Mouse (Mus musculus): ENCODE results near the gene Gm37240.

The Gm37240 gene

GRCm38 (mm10) chr3:85749348-85749747 lies 138.0 kb downstream of the Gm37240 start:
- DNase-seq (ENCODE audit: low spot score in 2 of 2) = no peak

DNA sequence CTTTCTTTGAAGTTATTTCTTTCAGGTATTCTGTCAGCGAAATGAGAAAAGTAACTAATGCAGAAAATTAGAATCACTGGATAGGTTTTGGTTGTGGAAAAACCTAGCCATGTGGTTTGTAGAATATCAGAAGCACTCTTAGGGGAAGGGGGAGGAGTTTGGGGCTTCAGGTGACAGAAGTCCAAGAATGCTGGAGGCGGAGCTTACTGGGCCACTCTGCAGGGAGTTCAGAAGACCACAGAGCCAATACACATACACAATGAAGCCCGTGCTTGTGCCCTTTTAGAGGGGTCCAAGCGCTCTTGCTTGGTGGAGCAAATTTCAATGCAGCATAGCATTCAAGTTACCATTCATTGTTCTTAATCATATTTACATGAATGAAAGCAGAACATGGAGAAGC lies 138.5 kb downstream of the Gm37240 start:
- DNase-seq (ENCODE audit: low spot score in 2 of 2) = no peak

- no peak for DNase-seq (ENCODE audit: low spot score in 2 of 2)
Measured at GRCm38 (mm10) chr3:85746116-85746515, 141.2 kb downstream of the Gm37240 start.

DNA sequence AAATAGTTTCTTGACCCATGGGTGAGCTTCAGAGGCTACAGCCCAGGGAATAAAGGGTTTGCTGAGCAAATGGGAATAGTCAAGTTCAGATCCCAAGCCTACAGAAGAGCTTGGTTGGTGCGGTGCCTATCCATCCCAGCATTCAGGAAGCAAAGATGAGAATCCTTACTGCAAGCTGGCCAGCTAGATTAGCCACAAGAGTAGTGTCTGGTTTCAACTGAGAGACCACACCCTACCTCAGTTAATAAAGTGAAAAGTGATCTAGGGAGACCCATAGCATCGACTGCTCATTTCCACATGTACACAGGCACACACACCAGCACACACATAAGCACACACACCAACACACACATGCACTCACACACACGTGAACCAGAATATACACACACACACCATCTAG lies 145.6 kb downstream of the Gm37240 start:
- DNase-seq (ENCODE audit: low spot score in 2 of 2) = no peak

DNA sequence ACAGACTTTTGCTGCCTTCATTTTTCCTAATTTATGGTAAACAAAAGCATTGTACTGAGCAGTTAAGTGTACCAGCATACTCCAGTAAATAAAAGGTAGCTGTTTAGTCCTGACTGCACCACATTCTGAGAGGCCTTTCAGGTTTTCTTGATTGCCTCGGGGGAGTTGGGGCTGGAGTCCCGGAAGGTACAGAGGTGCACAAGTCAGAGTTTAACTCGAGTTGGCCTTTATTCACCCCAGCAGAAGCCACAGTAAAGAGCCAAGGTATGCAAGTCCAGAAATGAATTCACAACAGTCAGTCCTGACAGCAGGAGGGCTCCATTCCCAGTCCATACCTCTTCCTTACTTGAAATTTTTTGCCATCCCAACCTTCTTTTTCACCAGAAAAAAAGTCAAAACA lies 148.7 kb downstream of the Gm37240 start:
- no peak for DNase-seq (ENCODE audit: low spot score in 2 of 2)

GRCm38 (mm10) chr3:85733939-85734729 lies 153.2 kb downstream of the Gm37240 start:
- DNase-seq (ENCODE audit: low spot score in 2 of 2) = no peak

DNA sequence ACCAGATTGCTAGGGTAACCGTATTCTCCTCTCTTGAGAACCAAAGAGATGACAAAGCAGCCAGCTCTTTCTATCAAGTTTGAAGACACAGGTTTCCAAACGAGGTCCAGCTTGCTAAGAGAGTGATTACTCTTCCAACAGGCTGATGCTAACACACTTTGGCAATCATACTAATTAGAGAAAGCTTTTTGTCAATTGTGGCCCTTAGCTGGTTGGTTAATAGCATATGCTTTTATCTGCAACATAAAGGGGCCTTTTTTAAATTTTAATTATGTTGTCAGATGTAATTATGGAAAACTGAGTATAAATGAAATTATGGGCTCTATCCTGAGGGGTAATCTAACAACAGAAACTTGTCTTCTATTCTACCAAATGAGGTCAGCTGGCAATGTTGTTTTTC lies 160.1 kb downstream of the Gm37240 start:
- DNase-seq (ENCODE audit: low spot score in 2 of 2) = no peak

DNA sequence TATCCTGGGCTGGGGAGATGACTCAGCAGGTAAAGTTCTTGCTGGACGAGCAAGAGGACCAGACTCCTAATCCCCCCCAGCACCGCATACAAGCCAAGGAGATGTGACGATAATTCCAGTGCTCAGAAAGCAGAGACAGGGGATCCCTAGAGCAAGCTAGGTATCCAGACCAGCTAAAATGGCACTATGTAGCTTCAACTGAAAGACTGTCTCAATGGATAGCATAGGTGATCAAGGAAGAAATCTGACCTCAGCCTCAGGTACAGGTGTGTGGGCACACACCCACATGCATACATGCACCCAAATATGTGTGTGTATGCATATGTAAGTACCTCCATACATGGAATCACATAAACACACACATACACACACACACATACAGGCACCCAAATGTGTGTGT lies 161.3 kb downstream of the Gm37240 start:
- no peak for DNase-seq (ENCODE audit: low spot score in 2 of 2)

- DNase-seq (ENCODE audit: low spot score in 2 of 2) = no peak
Measured at GRCm38 (mm10) chr3:85725110-85725509, 162.2 kb downstream of the Gm37240 start.

DNA sequence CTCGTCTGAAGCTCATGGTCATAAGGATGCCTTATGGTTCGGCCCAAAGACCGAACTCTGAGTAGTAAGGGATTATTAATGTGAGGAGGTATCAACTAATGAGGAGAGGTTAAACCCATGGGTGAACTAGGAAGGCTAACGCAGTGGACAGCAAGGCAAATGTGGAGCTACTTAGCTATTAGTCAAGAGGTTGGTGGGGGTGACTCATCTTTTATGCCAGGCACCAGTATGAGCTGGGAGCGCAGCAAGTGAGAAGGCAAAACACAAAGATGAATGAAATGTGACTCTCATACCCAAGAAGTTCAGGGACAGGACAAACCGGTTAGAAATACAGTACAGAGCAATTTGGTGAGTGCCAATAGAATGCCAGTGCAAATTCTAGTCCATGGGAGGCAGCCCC lies 164.7 kb downstream of the Gm37240 start:
- DNase-seq (ENCODE audit: low spot score in 2 of 2) = no peak

GRCm38 (mm10) chr3:85715764-85716297 lies 171.5 kb downstream of the Gm37240 start:
- no peak for DNase-seq (ENCODE audit: low spot score in 2 of 2)

DNA sequence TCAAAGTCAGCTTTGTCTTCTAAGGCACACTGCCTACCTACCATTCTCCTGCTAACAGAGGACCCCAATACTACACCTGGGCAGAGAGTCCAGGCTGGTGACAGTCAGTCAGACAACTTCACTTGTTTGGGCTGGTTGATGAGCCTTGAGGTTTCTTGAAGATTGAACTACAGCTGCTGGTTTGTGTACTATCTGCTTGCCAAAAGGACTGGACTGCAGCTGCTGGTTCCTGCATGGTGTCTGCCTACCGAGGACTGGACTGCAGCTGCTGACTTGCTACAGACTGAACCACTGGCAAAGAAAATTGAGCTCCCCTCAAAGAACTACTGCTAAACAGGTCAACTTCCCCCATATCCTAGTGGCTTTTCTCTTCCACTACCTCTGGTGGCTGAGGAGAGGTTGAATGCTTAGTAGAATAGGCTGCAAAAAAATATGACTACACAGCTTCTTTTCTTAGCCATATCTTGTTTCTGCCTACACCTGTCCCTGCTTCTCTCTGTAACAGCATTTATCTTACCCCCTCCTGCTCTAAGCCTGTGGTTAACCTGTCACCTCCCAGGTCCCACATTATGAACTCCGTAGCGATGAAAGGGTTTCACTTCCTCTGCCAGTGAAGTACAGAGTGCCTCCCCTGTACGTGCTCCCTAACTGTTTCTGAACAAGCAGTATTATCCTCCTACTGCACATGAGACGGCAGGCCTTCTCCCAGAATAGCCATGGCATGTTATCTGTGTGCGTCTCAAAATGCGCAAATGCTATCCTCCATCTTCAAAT lies 173.2 kb downstream of the Gm37240 start:
- no peak for DNase-seq (ENCODE audit: low spot score in 2 of 2)

- no peak for DNase-seq (ENCODE audit: low spot score in 2 of 2)
Measured at GRCm38 (mm10) chr3:85710695-85711094, 176.6 kb downstream of the Gm37240 start.

DNA sequence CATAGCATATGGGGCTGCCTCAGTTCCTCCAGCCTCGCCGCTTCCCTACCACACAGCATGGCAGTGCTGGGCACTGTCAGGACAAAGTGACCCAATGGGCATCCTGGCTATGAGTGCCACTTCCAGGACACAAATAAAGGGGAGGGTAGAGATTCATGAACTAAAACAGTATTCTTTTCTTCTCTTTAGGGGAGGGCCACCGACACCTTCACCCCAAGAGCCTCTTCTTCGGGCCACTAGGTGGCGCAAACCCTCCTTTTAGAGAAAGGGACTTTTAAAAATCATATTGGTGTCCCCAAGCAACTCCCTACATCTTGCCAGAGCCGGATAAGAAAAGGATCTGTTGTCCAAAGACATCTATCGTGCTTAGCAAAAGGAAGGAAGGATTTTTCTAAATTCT lies 179.9 kb downstream of the Gm37240 start:
- peak in 1 of 2 experiments; percentile 27 for DNase-seq (ENCODE audit: low spot score in 2 of 2)

DNA sequence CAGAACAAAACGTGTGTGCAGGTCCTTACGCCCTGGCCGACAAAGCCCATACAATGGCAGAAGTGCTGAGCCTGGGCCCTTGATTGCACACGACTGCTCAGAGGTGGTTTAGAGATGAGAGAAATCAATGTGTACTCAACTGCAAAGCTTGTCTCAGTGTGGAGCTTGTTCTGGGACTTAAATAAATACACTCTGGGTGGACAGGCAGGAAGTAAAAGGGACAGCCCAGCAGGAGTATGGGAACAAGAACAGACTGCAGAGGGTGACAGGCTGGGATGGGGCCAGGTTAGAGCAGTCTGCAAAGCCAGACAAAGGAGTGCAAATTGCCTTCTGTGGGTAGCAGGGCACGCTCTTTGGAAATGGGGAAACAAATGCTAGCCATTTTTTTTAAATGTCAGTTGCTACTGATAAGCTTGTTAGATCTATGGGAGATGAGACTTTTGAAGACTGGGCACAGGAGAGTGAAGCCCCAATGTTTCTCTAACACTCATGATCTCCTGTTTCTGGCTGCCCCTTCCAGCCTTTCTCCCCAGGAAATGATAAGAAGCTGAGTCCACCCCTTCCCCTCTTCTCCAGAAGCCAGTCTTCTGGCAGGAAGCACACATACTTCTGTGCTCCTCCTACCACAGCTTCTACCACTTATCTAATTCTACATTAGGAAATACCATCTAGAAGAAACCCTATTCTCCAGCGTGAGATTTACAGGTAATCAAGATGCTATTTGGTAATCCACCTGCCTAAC lies 184.0 kb downstream of the Gm37240 start:
- no peak for DNase-seq (ENCODE audit: low spot score in 2 of 2)

DNA sequence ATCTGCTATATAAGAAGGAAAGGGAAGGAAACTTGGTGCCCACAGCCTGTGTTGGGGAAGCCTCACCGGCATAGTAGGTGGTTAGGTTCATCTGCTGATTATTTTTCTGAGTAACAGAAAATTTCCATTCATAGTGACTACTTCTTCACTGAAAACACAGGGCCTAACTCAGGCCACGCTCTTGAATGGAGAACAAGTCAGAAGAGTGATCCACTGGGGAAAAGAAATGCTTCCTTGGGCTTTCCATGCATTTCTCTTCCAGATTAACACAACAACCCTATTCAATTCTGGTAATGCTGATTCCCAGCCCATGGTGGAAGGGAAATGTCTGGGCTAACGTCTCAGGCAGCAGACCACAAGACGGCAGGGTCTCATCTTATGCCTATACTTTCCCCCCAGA lies 188.8 kb downstream of the Gm37240 start:
- no peak for DNase-seq (ENCODE audit: low spot score in 2 of 2)

DNA sequence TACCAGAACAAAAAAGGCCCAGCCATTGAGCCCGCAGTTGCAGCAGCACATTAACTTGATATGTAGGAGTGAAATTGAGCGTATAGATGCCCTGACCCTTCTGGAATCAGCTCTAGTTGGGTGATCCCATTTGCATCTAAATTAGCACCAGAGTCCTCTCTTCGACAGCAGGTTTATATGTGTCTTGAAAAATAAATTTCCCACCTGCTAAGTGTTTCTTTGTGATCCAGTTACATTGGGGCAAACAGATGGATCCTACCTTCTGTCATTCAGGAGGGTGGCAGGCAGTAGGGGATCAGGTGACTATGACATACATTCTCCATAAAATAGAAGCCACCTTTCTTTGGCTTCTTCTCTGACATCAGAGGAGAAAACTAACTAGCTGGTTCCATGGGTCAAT lies 192.3 kb downstream of the Gm37240 start:
- DNase-seq (ENCODE audit: low spot score in 2 of 2) = no peak

DNA sequence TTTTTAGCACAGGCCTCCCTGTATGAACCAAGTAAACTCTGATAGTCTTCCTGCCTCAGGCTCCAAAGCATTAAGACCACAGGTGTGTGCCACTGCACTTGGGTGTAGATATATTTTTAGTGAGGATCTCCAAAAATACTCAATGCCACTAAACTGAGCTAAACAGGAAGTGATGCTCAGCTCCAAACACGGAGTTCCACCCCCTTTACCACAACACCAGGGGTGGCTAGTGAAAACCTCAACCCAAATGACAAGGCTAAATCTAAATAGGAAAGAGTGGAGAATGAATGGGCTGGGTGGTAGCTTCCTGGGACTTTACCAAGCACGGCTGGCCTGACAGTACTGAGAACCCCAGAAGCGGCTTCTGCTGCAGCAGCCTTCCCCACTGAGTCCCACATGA lies 194.3 kb downstream of the Gm37240 start:
- no peak for DNase-seq (ENCODE audit: low spot score in 2 of 2)

DNA sequence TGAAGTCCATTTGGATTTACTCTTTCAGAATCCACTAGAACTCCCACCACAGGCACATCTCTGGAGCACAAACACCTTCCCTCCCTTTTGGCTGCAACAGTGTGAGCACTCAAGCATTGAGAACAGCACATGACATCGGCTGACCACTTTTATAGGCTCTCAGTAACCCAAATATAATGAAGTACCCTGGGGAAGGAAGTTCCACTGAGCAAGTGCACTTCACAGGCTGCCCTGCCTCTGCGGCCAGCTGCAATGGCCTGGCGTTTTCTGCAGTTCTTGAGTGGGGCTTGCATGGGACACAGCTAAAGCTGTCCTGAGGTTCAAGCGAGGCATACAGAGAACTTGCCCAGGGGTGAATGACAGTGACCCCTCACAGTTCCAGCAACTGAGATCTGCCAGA lies 196.2 kb downstream of the Gm37240 start:
- no peak for DNase-seq (ENCODE audit: low spot score in 2 of 2)

DNA sequence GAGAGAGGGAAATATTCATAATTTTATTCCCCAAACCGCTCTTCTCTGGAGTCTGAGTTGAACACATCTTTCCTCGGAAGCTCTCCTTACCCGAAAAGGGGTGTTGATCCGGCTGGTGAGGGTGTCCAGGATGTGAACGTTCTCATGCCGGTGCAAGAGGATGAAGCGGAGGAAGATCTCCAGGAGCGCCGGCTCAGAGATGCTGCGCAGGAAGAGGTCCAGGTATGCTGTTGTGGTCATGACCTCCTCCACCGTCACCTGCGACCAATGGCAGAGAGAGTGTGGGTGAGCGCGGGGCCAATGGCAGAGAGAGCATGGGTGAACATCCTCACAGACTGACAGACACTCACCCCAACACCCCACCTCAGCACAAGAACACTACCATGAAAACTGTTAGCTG lies 199.0 kb downstream of the Gm37240 start:
- no peak for DNase-seq (ENCODE audit: low spot score in 2 of 2)

DNA sequence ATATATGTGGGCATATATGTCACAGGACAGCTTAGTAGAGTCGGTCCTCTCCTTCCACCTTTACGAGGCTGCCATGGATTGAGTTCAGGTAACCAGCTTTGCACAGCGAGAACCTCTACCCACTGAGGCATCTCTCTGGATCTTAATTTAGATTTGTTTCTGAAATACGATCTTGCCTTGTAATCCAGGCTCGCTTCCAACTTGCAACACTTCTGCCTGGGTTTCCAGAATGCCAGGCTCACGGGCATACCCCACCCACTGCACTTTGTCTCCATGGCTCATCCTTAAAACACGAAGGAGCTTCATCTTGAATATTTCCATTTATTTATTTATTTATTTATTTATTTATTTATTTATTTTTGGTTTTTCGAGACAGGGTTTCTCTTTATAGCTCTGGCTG lies 202.0 kb downstream of the Gm37240 start:
- no peak for DNase-seq (ENCODE audit: low spot score in 2 of 2)

GRCm38 (mm10) chr3:85683618-85684017 lies 203.7 kb downstream of the Gm37240 start:
- DNase-seq (ENCODE audit: low spot score in 2 of 2) = no peak

All from cerebellum, postnatal 4 days (tissue).